Mouse (Mus musculus) midbrain, embryonic 16.5 days (tissue): ENCODE results near the gene Olfr630. TPM values are rescaled to one million over a fixed set of nuclear protein-coding genes. Genes with fewer than 3 reads are reported as not detected.
"Not testable (repeated sequence)": the region's sequence is repeated elsewhere in the genome, so short reads cannot be mapped to it uniquely, and the experiment has no call there.

ENCODE experiments used
- ATAC-seq: fragments of 200-750 bp; cut with Nextera tagmentation; 2 replicates; pipeline ENCODE4 v1.8.0; 2017; ENCODE audit warnings: moderate TSS enrichment
- H3K27ac ChIP-seq: fragments of 300-500 bp; sonication (generic); 2 replicates; pipeline ENCODE4 v1.5.1; 2014; ENCODE audit warnings: mild to moderate bottlenecking, low read length, mixed read lengths
- H3K27me3 ChIP-seq: fragments of 300-500 bp; sonication (generic); 2 replicates; pipeline ENCODE4 v1.6.1; 2014; ENCODE audit warnings: low read depth, low read length, mixed read lengths; ENCODE audit not compliant: control insufficient read depth, insufficient read depth
- H3K36me3 ChIP-seq: fragments of 300-500 bp; sonication (generic); 2 replicates; pipeline ENCODE4 v1.6.1; 2014; ENCODE audit warnings: mild to moderate bottlenecking, low read length, moderate library complexity, mixed read lengths; ENCODE audit not compliant: control insufficient read depth, insufficient read depth
- H3K4me1 ChIP-seq: fragments of 300-500 bp; sonication (generic); 2 replicates; pipeline ENCODE4 v1.6.1; 2014; ENCODE audit warnings: mild to moderate bottlenecking, low read length, mixed read lengths; ENCODE audit not compliant: control insufficient read depth, insufficient read depth
- H3K4me2 ChIP-seq: fragments of 300-500 bp; sonication (generic); 2 replicates; pipeline ENCODE4 v1.6.1; 2014; ENCODE audit warnings: mild to moderate bottlenecking, low read length, mixed read lengths
- H3K4me3 ChIP-seq: fragments of 300-500 bp; sonication (generic); 2 replicates; pipeline ENCODE4 v1.5.1; 2014; ENCODE audit warnings: low read depth, mild to moderate bottlenecking, low read length, moderate library complexity, mixed read lengths
- H3K9ac ChIP-seq: fragments of 300-500 bp; sonication (generic); 2 replicates; pipeline ENCODE4 v1.6.1; 2014; ENCODE audit warnings: low read depth, low read length, mixed read lengths
- H3K9me3 ChIP-seq: fragments of 300-500 bp; sonication (generic); replicated peaks from 2 replicates; pipeline ENCODE4 v1.6.1; 2014; ENCODE audit warnings: mild to moderate bottlenecking, low read length, mixed read lengths; ENCODE audit not compliant: control insufficient read depth, poor library complexity, severe bottlenecking
- WGBS: fragments of 180-500 bp; shearing (Covaris S2); extraction: QIAGEN DNeasy Blood & Tissue Kit; methylation state at CpG from one replicate; pipeline ENCODE4 v1.1.7; 2014; 5-methylcytosine and 5-hydroxymethylcytosine counted together
- polyA plus RNA-seq: library from polyadenylated mRNA; unstranded; fragments of >200 nt; fragmentation: Nextera tagmentation; extraction: Ambion mirVana; gene quantifications from 2 replicates; pipeline ENCODE4 v1.2.1, GENCODE M21; 2015

The Olfr630 gene
- polyA plus RNA-seq, 1 experiment from 2014 or later: not detected

- H3K27ac ChIP-seq: no peak within 1 kb of the TSS
- no peak within 1 kb of the TSS for H3K9ac ChIP-seq
- H3K9me3 ChIP-seq: peaks cover 2% of the 10 kb centered on the region; the same call in 1 of the 2 replicates
- no peaks in the 10 kb centered on the region for H3K4me1 ChIP-seq
- no peaks in the 10 kb centered on the region for H3K27me3 ChIP-seq
- no peak within 1 kb of the TSS for H3K4me3 ChIP-seq
- H3K4me2 ChIP-seq: no peak within 1 kb of the TSS
- H3K36me3 ChIP-seq: no peaks in the 10 kb centered on the region
- no peak for ATAC-seq
- WGBS: 83% methylated on average over 2 of the region's 2 CpGs
Observed at GRCm38 (mm10) chr7:103744843-103745242, 12.3 kb downstream of the Olfr630 start, which contains the start of gene Olfr629. TSS of gene Olfr629 (minus strand) at chr7:103744943.

GRCm38 (mm10) chr7:103730074-103730473 lies 27.1 kb downstream of the Olfr630 start, which contains the start of gene Olfr628:
TSS of gene Olfr628 (plus strand) at chr7:103730374.
- 93% methylated on average over 1 of the region's 1 CpGs for WGBS

GRCm38 (mm10) chr7:103716398-103716797 lies 40.7 kb downstream of the Olfr630 start:
- not testable (repeated sequence) for ATAC-seq, H3K36me3 ChIP-seq, H3K27me3 ChIP-seq, H3K4me2 ChIP-seq, H3K27ac ChIP-seq, H3K4me1 ChIP-seq, H3K4me3 ChIP-seq, H3K9me3 ChIP-seq, H3K9ac ChIP-seq
- WGBS: 91% methylated on average over 1 of the region's 1 CpGs

More at GRCm38 (mm10) chr7:103730074-103730473, 27.1 kb downstream of the Olfr630 start, which contains the start of gene Olfr628:
- Histone ChIP-seq H3K9me3 (no peaks in the 10 kb centered on the region), H3K4me1 (no peaks in the 10 kb centered on the region), H3K27ac (no peak within 1 kb of the TSS), H3K27me3 (no peaks in the 10 kb centered on the region), H3K4me2 (no peak within 1 kb of the TSS), H3K4me3 (no peak within 1 kb of the TSS), H3K36me3 (no peaks in the 10 kb centered on the region), H3K9ac (no peak within 1 kb of the TSS)
- ATAC-seq: no peak

- Histone ChIP-seq H3K9ac (no peak within 1 kb of the TSS), H3K27me3 (no peaks in the 10 kb centered on the region), H3K4me2 (no peak within 1 kb of the TSS), H3K27ac (no peak within 1 kb of the TSS), H3K4me3 (no peak within 1 kb of the TSS), H3K9me3 (no peaks in the 10 kb centered on the region), H3K4me1 (no peaks in the 10 kb centered on the region), H3K36me3 (no peaks in the 10 kb centered on the region)
- ATAC-seq: no peak
Observed at GRCm38 (mm10) chr7:103714371-103714770, 42.8 kb downstream of the Olfr630 start, which contains the start of gene Olfr243. TSS of gene Olfr243 (plus strand) at chr7:103714671.

GRCm38 (mm10) chr7:103712024-103712423 lies 45.1 kb downstream of the Olfr630 start:
- H3K27ac ChIP-seq: no peak overlapping the region
- H3K9ac ChIP-seq: no peak overlapping the region
- no peaks in the 10 kb centered on the region for H3K4me1 ChIP-seq
- no peak for ATAC-seq
- H3K4me3 ChIP-seq: no peak overlapping the region
- no peaks in the 10 kb centered on the region for H3K36me3 ChIP-seq
- 30% methylated on average over 2 of the region's 2 CpGs for WGBS
- no peaks in the 10 kb centered on the region for H3K9me3 ChIP-seq
- H3K4me2 ChIP-seq: no peak overlapping the region
- H3K27me3 ChIP-seq: no peaks in the 10 kb centered on the region

Other genes with a start within 250 kb of the Olfr630 start
- not detected in 2 replicates for gene Olfr610, start 245.2 kb downstream of the Olfr630 start, polyA plus RNA-seq
- gene Olfr611, start 236.5 kb downstream of the Olfr630 start, polyA plus RNA-seq: not detected in 2 replicates
- not detected in 2 replicates for gene Olfr612, start 214.6 kb downstream of the Olfr630 start, polyA plus RNA-seq
- not detected in 2 replicates for gene Olfr613, start 209.3 kb downstream of the Olfr630 start, polyA plus RNA-seq
- not detected in 2 replicates for gene Olfr615, start 201.3 kb downstream of the Olfr630 start, polyA plus RNA-seq
- gene Olfr616, start 188.2 kb downstream of the Olfr630 start, polyA plus RNA-seq: not detected in 2 replicates
- gene Olfr617, start 184.3 kb downstream of the Olfr630 start, polyA plus RNA-seq: not detected in 2 replicates
- 0.15 TPM in 1 of 2 replicates, not detected in the other for gene Olfr618, start 167.2 kb downstream of the Olfr630 start, polyA plus RNA-seq
- not detected in 2 replicates for gene Olfr619, start 156.8 kb downstream of the Olfr630 start, polyA plus RNA-seq
- not detected in 2 replicates for gene Olfr620, start 144.8 kb downstream of the Olfr630 start, polyA plus RNA-seq
- not detected in 2 replicates for gene Olfr622, start 114.6 kb downstream of the Olfr630 start, polyA plus RNA-seq
- gene Olfr623, start 93.6 kb downstream of the Olfr630 start, polyA plus RNA-seq: not detected in 2 replicates
- not detected in 2 replicates for gene Olfr624, start 86.1 kb downstream of the Olfr630 start, polyA plus RNA-seq
- not detected in 2 replicates for gene Olfr625-ps1, start 74.6 kb downstream of the Olfr630 start, polyA plus RNA-seq
- not detected in 2 replicates for gene Olfr243, start 42.7 kb downstream of the Olfr630 start, polyA plus RNA-seq
- not detected in 2 replicates for gene Olfr628, start 27.0 kb downstream of the Olfr630 start, polyA plus RNA-seq
- not detected in 2 replicates for gene Olfr629, start 12.4 kb downstream of the Olfr630 start, polyA plus RNA-seq
- gene Olfr69, start 14.3 kb upstream of the Olfr630 start, polyA plus RNA-seq: not detected in 2 replicates
- gene Olfr68, start 22.4 kb upstream of the Olfr630 start, polyA plus RNA-seq: not detected in 2 replicates
- not detected in 2 replicates for gene Olfr67, start 34.5 kb upstream of the Olfr630 start, polyA plus RNA-seq
- 1,229 and 1,369 TPM in 2 replicates for gene Hbb-bt, start 56.7 kb upstream of the Olfr630 start, polyA plus RNA-seq
- gene Hbb-bs, start 70.8 kb upstream of the Olfr630 start, polyA plus RNA-seq: 4,227 and 4,621 TPM in 2 replicates
- not detected in 2 replicates for gene Hbb-bh2, start 83.2 kb upstream of the Olfr630 start, polyA plus RNA-seq
- not detected in 2 replicates for gene Hbb-bh1, start 85.8 kb upstream of the Olfr630 start, polyA plus RNA-seq
- gene Hbb-y, start 95.9 kb upstream of the Olfr630 start, polyA plus RNA-seq: 6.2 and 23.2 TPM in 2 replicates
- not detected in 2 replicates for gene Olfr66, start 128.9 kb upstream of the Olfr630 start, polyA plus RNA-seq
- gene Olfr64, start 137.2 kb upstream of the Olfr630 start, polyA plus RNA-seq: not detected in 2 replicates
- gene Olfr65, start 146.2 kb upstream of the Olfr630 start, polyA plus RNA-seq: not detected in 2 replicates
- gene Olfr631, start 171.5 kb upstream of the Olfr630 start, polyA plus RNA-seq: not detected in 2 replicates
- gene Olfr632, start 177.0 kb upstream of the Olfr630 start, polyA plus RNA-seq: not detected in 2 replicates
- gene Olfr633, start 187.1 kb upstream of the Olfr630 start, polyA plus RNA-seq: not detected in 2 replicates
- 0.03 TPM in 1 of 2 replicates, not detected in the other for gene Olfr635, start 213.8 kb upstream of the Olfr630 start, polyA plus RNA-seq
- gene Olfr638, start 241.4 kb upstream of the Olfr630 start, polyA plus RNA-seq: not detected in 2 replicates